Mouse (Mus musculus) ES-E14 (cell line): ENCODE measurements around the gene Kncn. TPM values are rescaled to one million over a fixed set of nuclear protein-coding genes. Genes with fewer than 3 reads are reported as not detected.

Source experiments
- DNase-seq: peaks from one replicate; pipeline ENCODE4 v3.0.0-alpha.2; 2013; ENCODE audit warnings: low read depth, low spot score
- H3K27ac ChIP-seq: 2 replicates; pipeline ENCODE4 v1.5.1; 2012; ENCODE audit warnings: low read depth, mild to moderate bottlenecking, low read length, moderate library complexity, mixed read lengths; ENCODE audit not compliant: poor library complexity, insufficient read depth, severe bottlenecking
- H3K36me3 ChIP-seq: 2 replicates; pipeline ENCODE4 v1.6.1; 2012; ENCODE audit warnings: mild to moderate bottlenecking, low read length, moderate library complexity, mixed read lengths; ENCODE audit not compliant: control insufficient read depth, poor library complexity, insufficient read depth, severe bottlenecking
- H3K4me1 ChIP-seq, 2 experiments: fragments of 150-350 bp in 1 of 2; sonication (generic) in 1 of 2; 2 replicates each; pipeline ENCODE4 v1.6.1; 2012; ENCODE audit warnings: low read length in 2 of 2, mild to moderate bottlenecking in 1 of 2, mixed read lengths in 1 of 2; ENCODE audit not compliant: control insufficient read depth in 2 of 2, insufficient read depth in 2 of 2, poor library complexity in 1 of 2
- H3K4me3 ChIP-seq, 2 experiments: fragments of 150-350 bp in 1 of 2; sonication (generic) in 1 of 2; 2 replicates each; pipeline ENCODE4 v1.5.1; 2012; ENCODE audit warnings: low read length in 2 of 2, low read depth in 1 of 2, mild to moderate bottlenecking in 1 of 2, mixed read lengths in 1 of 2; ENCODE audit not compliant: insufficient read depth in 1 of 2, poor library complexity in 1 of 2, severe bottlenecking in 1 of 2
- H3K9ac ChIP-seq: 2 replicates; pipeline ENCODE4 v1.6.1; 2012; ENCODE audit warnings: low read depth, mild to moderate bottlenecking, low read length, mixed read lengths; ENCODE audit not compliant: poor library complexity, insufficient read depth, severe bottlenecking
- H3K9me3 ChIP-seq: fragments of 150-350 bp; sonication (generic); 2 replicates; pipeline ENCODE4 v1.6.1; 2012; ENCODE audit warnings: low read depth, mild to moderate bottlenecking, low read length; ENCODE audit not compliant: control insufficient read depth, insufficient read depth
- CHD2 ChIP-seq: IDR thresholded peaks from 2 replicates; pipeline ENCODE4 v1.6.1; 2014; ENCODE audit warnings: mild to moderate bottlenecking, low read depth, low read length, inconsistent platforms
- HCFC1 ChIP-seq: IDR thresholded peaks from 2 replicates; pipeline ENCODE4 v1.6.1; 2012; ENCODE audit warnings: low read length, inconsistent platforms, borderline replicate concordance; ENCODE audit not compliant: insufficient read depth
- MAFK ChIP-seq: IDR thresholded peaks from 2 replicates; pipeline ENCODE4 v1.6.1; 2014; ENCODE audit warnings: mild to moderate bottlenecking, low read depth, low read length, inconsistent platforms; ENCODE audit not compliant: insufficient read depth
- ZC3H11A ChIP-seq: IDR thresholded peaks from 2 replicates; pipeline ENCODE4 v1.6.1; 2012; ENCODE audit warnings: low read depth, mild to moderate bottlenecking, inconsistent platforms, low read length, borderline replicate concordance
- ZNF384 ChIP-seq: IDR thresholded peaks from 2 replicates; pipeline ENCODE4 v1.6.1; 2012; ENCODE audit warnings: low read depth, low read length, inconsistent platforms
- in situ Hi-C, 2 experiments: fragments of 600-800 bp; cut with MboI; formaldehyde crosslinking; loops; one replicate each; pipeline ENCODE4 v1.15.1; 2025; ENCODE audit warnings: low sequenced_read_pairs in 2 of 2, inconsistent platforms in 1 of 2; ENCODE audit not compliant: unreplicated experiment in 2 of 2
- total RNA-seq: library from RNA; depleted of rRNA; stranded (reverse); fragments of 300-350 nt; gene quantifications from 2 replicates; pipeline ENCODE4 v1.2.3, GENCODE M21; 2012

The Kncn gene
- total RNA-seq, 1 experiment = not detected

- no peak overlapping the region for H3K27ac ChIP-seq
- no peaks in the 10 kb centered on the region for H3K36me3 ChIP-seq
- H3K9me3 ChIP-seq = no peaks in the 10 kb centered on the region
- no peak overlapping the region for H3K9ac ChIP-seq
- in situ Hi-C loops = loop anchor here in 1 of 2 experiments (10.0 kb wide), 1 partner anchor 80 kb away; no protein-coding TSS in a partner anchor
- TF ChIP-seq ZNF384 (no peak), HCFC1 (no peak), ZC3H11A (no peak), CHD2 (no peak), MAFK (no peak)
- no peak overlapping the region for H3K4me3 ChIP-seq
- DNase-seq = no peak
- H3K4me1 ChIP-seq = no peaks in the 10 kb centered on the region
Measured at GRCm38 (mm10) chr4:115904375-115904774, 20.2 kb downstream of the Kncn start.

GRCm38 (mm10) chr4:115905701-115906100, 21.5 kb downstream of the Kncn start:
- no peak for DNase-seq
- no peak for TF ChIP-seq MAFK
- TF ChIP-seq ZC3H11A = no peak
- TF ChIP-seq CHD2 = no peak
- no peak for TF ChIP-seq ZNF384
- no peak for TF ChIP-seq HCFC1
- in situ Hi-C loops = loop anchor here (5.0 to 10.0 kb wide), 2 partner anchors 77 to 79 kb away; no protein-coding TSS in a partner anchor
- H3K36me3 ChIP-seq = no peaks in the 10 kb centered on the region
- H3K27ac ChIP-seq = no peak overlapping the region
- no peak overlapping the region for H3K9ac ChIP-seq
- H3K4me1 ChIP-seq = no peaks in the 10 kb centered on the region
- no peak overlapping the region for H3K4me3 ChIP-seq
- no peaks in the 10 kb centered on the region for H3K9me3 ChIP-seq

GRCm38 (mm10) chr4:115906791-115907190, 22.6 kb downstream of the Kncn start:
- no peaks in the 10 kb centered on the region for H3K9me3 ChIP-seq
- H3K4me1 ChIP-seq = peaks cover 0 to 8% of the 10 kb centered on the region in 2 experiments; a peak in 1 of 4 replicates
- TF ChIP-seq ZNF384 (no peak), CHD2 (no peak), MAFK (no peak), HCFC1 (no peak), ZC3H11A (no peak)
- no peak overlapping the region for H3K4me3 ChIP-seq
- in situ Hi-C loops = loop anchor here (5.0 to 10.0 kb wide), 2 partner anchors 76 to 78 kb away; no protein-coding TSS in a partner anchor
- no peak overlapping the region for H3K9ac ChIP-seq
- no peaks in the 10 kb centered on the region for H3K36me3 ChIP-seq
- DNase-seq = no peak
- H3K27ac ChIP-seq = no peak overlapping the region

DNA sequence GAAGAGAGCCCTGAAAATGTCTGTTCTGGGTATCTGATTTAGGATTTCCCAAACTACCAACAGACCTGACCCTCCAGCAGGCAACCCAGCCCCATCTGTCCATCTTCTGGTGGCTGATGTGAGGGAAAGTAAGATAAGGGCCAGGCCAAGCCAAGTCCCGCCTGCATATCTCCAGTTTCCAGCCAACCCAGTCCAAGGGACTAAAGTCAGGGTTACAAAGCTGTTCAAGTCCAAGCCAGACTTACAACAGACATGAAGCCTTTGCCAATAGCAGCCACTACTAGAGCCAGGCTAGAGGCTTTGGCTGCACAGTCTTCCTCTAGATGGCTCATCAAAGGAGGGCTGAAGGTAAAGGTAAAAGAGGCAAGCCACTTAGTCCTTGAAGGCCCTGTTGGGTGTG, 23.8 kb downstream of the Kncn start:
- TF ChIP-seq HCFC1 (no peak), ZC3H11A (no peak), ZNF384 (no peak), MAFK (no peak), CHD2 (no peak)
- Histone ChIP-seq H3K36me3 (no peaks in the 10 kb centered on the region), H3K4me3 (no peak overlapping the region), H3K4me1 (peaks cover 0 to 11% of the 10 kb centered on the region in 2 experiments; a peak in 1 of 4 replicates), H3K9ac (no peak overlapping the region), H3K27ac (no peak overlapping the region), H3K9me3 (no peaks in the 10 kb centered on the region)
- in situ Hi-C loops = loop anchor here (5.0 to 10.0 kb wide), 2 partner anchors 74 to 77 kb away; no protein-coding TSS in a partner anchor
- DNase-seq = no peak

DNA sequence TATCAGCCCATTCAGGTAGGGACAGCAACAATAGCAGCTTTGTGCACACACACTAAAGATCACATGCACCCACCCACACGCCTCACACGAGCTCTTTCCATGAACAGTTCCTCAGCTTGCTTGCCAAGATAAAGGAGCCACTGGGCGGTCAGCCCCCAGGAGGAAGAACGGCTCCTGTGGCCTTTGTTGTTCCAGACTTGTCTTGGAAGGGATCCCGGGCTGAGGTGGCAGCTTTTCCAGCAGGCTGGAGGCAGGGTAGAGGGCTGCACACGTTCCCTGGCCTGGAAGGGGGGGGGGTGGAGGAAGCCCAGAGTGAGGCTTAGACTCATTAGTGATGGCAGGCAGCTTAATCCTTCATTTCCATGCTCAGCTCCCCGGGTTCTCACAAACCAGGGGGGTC, 24.4 kb downstream of the Kncn start:
- Histone ChIP-seq H3K36me3 (no peaks in the 10 kb centered on the region), H3K4me1 (peaks cover 0 to 11% of the 10 kb centered on the region in 2 experiments; a peak in 1 of 4 replicates), H3K27ac (no peak overlapping the region), H3K4me3 (no peak overlapping the region), H3K9ac (no peak overlapping the region), H3K9me3 (no peaks in the 10 kb centered on the region)
- in situ Hi-C loops = loop anchor here (5.0 to 10.0 kb wide), 2 partner anchors 74 to 76 kb away; no protein-coding TSS in a partner anchor
- no peak for TF ChIP-seq HCFC1
- TF ChIP-seq MAFK = no peak
- no peak for DNase-seq
